Mouse (Mus musculus) limb, embryonic 13.5 days (tissue): ENCODE data around the gene Ptpn4. TPM values are rescaled to one million over a fixed set of nuclear protein-coding genes. Genes with fewer than 3 reads are reported as not detected.

Experiments used
- ATAC-seq: fragments of 200-750 bp; cut with Nextera tagmentation; 2 replicates; pipeline ENCODE4 v1.8.0; 2017; ENCODE audit warnings: low read depth, moderate number of reproducible peaks, moderate TSS enrichment; ENCODE audit not compliant: low FRiP score
- H3K27ac ChIP-seq: fragments of 300-500 bp; sonication (generic); 2 replicates; pipeline ENCODE4 v1.5.1; 2015; ENCODE audit warnings: inconsistent platforms, mild to moderate bottlenecking, moderate library complexity
- H3K27me3 ChIP-seq: fragments of 300-500 bp; sonication (generic); 2 replicates; pipeline ENCODE4 v1.6.1; 2015; ENCODE audit warnings: mild to moderate bottlenecking, inconsistent platforms
- H3K36me3 ChIP-seq: fragments of 300-500 bp; sonication (generic); 2 replicates; pipeline ENCODE4 v1.6.1; 2015; ENCODE audit warnings: inconsistent platforms, mild to moderate bottlenecking, moderate library complexity
- H3K4me1 ChIP-seq: fragments of 300-500 bp; sonication (generic); 2 replicates; pipeline ENCODE4 v1.6.1; 2015; ENCODE audit warnings: inconsistent platforms
- H3K4me2 ChIP-seq: fragments of 300-500 bp; sonication (generic); replicated peaks from 2 replicates; pipeline ENCODE4 v1.6.1; 2015; ENCODE audit warnings: inconsistent platforms, mild to moderate bottlenecking, moderate library complexity
- H3K4me3 ChIP-seq: fragments of 300-500 bp; sonication (generic); 2 replicates; pipeline ENCODE4 v1.5.1; 2015; ENCODE audit warnings: moderate library complexity, mild to moderate bottlenecking, inconsistent platforms
- H3K9ac ChIP-seq: fragments of 300-500 bp; sonication (generic); 2 replicates; pipeline ENCODE4 v1.6.1; 2015; ENCODE audit warnings: mild to moderate bottlenecking, inconsistent platforms
- H3K9me3 ChIP-seq: fragments of 300-500 bp; sonication (generic); 2 replicates; pipeline ENCODE4 v1.6.1; 2016; ENCODE audit warnings: inconsistent platforms
- WGBS: fragments of 180-500 bp; shearing (Covaris S2); methylation state at CpG from one replicate; pipeline ENCODE4 v1.1.7; 2015; 5-methylcytosine and 5-hydroxymethylcytosine counted together
- polyA plus RNA-seq: library from polyadenylated mRNA; unstranded; fragments of >200 nt; fragmentation: Nextera tagmentation; extraction: Ambion mirVana; gene quantifications from 2 replicates; pipeline ENCODE4 v1.2.1, GENCODE M21; 2015

The Ptpn4 gene
- polyA plus RNA-seq, 1 experiment from 2014 or later = 5.0 TPM

- Histone ChIP-seq H3K27me3 (no peaks in the 10 kb centered on the region), H3K4me3 (no peak overlapping the region), H3K4me1 (no peaks in the 10 kb centered on the region), H3K36me3 (0 out of 2 replicates have a peak, but pooled peaks cover 3% of the 10 kb centered on the region), H3K9me3 (no peaks in the 10 kb centered on the region), H3K9ac (no peak overlapping the region), H3K4me2 (no peak overlapping the region), H3K27ac (no peak overlapping the region)
- 90% methylated on average over 4 of the region's 4 CpGs for WGBS
- ATAC-seq = no peak
Measured at GRCm38 (mm10) chr1:119626837-119627236, 210.6 kb downstream of the Ptpn4 start.

- Histone ChIP-seq H3K36me3 (0 out of 2 replicates have a peak, but pooled peaks cover 3% of the 10 kb centered on the region), H3K4me2 (no peak overlapping the region), H3K9ac (no peak overlapping the region), H3K27me3 (no peaks in the 10 kb centered on the region), H3K4me3 (no peak overlapping the region), H3K4me1 (no peaks in the 10 kb centered on the region), H3K9me3 (no peaks in the 10 kb centered on the region), H3K27ac (no peak overlapping the region)
- no peak for ATAC-seq
- 58% methylated on average over 2 of the region's 2 CpGs for WGBS
Measured at GRCm38 (mm10) chr1:119624444-119624843, 213.0 kb downstream of the Ptpn4 start.

- Histone ChIP-seq H3K9ac (no peak overlapping the region), H3K9me3 (no peaks in the 10 kb centered on the region), H3K36me3 (peaks cover 5% of the 10 kb centered on the region), H3K27me3 (no peaks in the 10 kb centered on the region), H3K4me3 (no peak overlapping the region), H3K27ac (no peak overlapping the region), H3K4me2 (no peak overlapping the region), H3K4me1 (no peaks in the 10 kb centered on the region)
- 87% methylated on average over 3 of the region's 3 CpGs for WGBS
- no peak for ATAC-seq
Measured at GRCm38 (mm10) chr1:119605396-119605795, 232.0 kb downstream of the Ptpn4 start.

Other genes with a start within 250 kb of the Ptpn4 start
- 9.6 and 10.3 TPM in 2 replicates for gene Epb41l5, start 188.6 kb downstream of the Ptpn4 start, polyA plus RNA-seq
- 8.1 and 8.7 TPM in 2 replicates for gene Tmem177, start 75.6 kb upstream of the Ptpn4 start, polyA plus RNA-seq
- 0.09 TPM in 1 of 2 replicates, not detected in the other for gene Cfap221, start 159.6 kb upstream of the Ptpn4 start, polyA plus RNA-seq
- gene Sctr, start 169.3 kb upstream of the Ptpn4 start, polyA plus RNA-seq = 0.20 and 0.27 TPM in 2 replicates
- 6.7 and 7.6 TPM in 2 replicates for gene Tmem37, start 236.5 kb upstream of the Ptpn4 start, polyA plus RNA-seq